Mouse (Mus musculus) T-helper 17 cell (primary cell): Measurements from ENCODE around the gene Bend3.

Source experiments
- in situ Hi-C, 2 experiments: fragments of 300-600 bp; cut with MboI, MseI; formaldehyde crosslinking; loops; 1 replicate in 1 of 2; 2 replicates in 1 of 2; pipeline ENCODE4 v1.15.1; 2025; ENCODE audit warnings: high pct_unique_total_duplicates in 2 of 2

The Bend3 gene

DNA sequence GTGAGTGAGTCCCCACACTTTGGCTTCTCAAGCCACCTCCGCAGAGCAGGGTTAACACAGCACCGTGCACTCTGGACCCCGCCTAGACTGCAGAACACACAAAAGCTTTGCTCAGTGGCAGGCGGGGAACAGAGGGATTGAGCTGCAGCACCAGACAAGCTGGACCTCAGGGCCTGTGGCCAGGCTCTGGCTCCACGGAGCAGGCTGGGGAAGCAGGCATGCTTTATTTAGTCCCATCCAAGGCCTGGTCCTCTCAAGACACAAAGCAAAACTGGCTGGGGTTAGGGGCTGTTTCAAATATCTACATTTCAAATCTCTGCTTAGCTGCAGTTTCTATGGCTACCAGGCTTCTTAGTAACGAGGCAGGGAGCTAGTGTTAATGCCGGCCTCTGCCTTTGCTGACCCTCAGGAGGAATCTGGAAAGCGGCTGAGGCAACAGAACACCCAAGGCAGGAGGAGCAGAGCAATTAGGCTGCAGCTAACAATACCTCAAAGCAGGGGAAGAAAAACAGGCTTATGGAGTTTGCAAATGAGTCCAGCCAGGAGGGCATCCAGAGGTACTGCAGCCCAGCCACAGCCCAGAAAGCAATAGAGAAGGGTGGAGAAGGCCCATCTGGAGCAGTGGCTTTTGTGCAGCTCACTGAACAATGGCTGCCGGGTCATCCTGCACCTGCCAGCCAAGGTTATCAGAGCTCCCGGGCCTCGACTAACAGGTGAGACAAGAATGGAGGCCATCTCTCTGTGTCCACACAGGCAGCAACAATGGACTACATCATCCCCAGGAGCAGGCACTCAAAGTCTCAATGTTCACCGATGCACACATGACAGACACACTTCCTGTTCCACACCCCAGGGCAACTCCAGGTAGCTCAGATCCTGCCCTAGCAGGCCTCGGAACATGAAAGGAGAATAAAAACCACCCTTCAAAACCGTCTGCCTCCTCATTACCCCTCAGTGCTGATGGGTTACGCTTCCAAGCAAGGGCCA, 48.9 kb downstream of the Bend3 start:
- in situ Hi-C loops, result no loop called here

DNA sequence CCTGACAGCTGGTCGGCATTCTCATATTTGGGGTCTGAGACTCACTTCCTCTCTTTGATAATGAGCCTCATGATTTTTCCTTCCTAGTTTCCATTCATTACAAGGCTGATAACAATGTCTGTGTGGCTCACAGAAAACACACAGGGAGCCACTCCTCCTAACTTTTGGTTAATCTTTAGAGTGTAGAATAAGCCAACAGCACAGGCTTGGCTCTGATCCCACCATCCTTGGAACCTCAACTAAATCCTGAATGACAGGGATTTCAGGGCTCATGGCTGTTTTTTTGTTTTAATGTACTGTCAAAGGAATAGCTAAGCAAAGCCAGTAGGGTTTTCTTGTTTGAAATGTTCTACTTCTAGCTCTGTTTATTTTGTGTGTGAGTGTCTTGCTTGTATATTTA, 55.8 kb downstream of the Bend3 start:
- in situ Hi-C loops, result loop anchor here (5.0 kb wide), 1 partner anchor 52 kb away; no protein-coding TSS in a partner anchor

GRCm38 (mm10) chr10:43537652-43538051, 59.0 kb downstream of the Bend3 start:
- in situ Hi-C loops, result no loop called here

DNA sequence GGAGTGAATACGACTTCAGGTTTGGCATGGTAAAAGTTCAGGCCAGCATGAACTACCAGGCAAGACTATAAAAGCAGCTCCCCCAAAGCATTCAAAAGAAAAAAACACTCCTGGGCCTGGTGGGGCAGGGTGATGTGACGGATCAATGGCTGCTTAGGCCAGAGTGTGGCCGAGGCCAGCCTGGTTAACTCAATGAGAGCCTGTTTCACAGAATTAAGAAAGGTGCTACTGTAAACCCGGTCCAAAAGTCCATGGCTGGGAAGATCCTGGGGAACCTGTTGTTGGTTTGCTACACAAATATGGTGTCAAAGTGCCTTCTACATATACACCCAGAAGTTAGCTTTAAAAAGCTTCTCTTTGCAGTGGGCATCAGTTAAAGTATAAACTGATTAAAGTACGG, 60.2 kb downstream of the Bend3 start:
- in situ Hi-C loops, result no loop called here

GRCm38 (mm10) chr10:43539746-43540310, 61.2 kb downstream of the Bend3 start:
- in situ Hi-C loops, result no loop called here

DNA sequence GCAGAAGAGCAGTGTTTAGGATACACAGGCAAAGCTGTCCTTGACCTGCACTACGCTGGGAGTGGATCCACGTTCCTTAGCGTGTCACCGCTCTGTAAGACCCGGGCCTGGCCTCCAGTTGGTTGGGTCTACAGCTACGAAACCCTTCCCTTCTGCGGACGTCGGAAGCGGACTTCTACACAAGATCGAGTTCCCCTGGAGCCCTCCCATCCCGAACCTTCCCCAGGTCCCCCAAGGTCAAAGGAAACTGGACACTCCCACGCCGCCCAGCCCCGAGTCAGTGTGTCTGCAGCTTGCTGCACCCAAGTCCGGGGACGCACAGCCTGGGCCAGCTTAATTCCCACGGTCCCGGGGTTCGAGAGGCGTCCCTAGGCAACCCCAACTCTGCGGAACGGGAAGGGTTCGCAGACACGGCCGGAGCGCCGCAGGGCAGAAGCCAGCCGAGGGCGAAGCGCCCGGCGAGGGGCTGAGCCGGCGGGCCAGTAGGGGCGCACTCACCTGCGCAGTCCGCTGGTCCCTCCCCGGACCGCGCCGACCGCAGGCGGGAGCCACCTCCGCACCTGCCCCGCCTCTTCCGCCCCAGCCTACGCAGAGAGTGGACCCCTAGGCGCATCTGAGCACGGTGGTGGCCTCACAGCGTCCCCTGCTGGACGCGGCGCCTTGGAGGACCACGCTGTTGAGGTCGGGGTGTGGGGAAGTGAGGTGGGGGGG, 62.0 kb downstream of the Bend3 start, which contains the start of gene 1700021F05Rik:
TSS of gene 1700021F05Rik (minus strand) at position 553 of the 711 bp plus-strand sequence.
- in situ Hi-C loops, result no loop called here

DNA sequence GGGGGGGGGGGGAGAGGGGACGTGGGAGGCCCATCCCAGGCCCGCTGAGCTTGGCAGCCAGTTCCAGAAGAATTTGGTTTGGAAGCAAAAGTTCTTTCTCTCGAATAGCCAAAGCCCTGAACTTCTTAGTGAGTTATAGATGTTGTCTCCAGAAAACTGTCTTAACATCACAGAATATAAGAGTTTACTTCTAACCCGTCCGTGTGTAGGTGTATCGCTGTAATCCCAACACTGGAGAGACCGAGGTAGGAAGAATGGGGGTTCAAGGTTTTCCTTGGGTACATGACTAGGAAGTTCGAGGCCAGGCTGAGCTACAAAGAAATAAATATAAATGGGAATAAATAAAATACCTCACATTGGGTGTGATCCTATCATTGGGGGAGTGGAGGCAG, 62.5 kb downstream of the Bend3 start:
- in situ Hi-C loops, result no loop called here

DNA sequence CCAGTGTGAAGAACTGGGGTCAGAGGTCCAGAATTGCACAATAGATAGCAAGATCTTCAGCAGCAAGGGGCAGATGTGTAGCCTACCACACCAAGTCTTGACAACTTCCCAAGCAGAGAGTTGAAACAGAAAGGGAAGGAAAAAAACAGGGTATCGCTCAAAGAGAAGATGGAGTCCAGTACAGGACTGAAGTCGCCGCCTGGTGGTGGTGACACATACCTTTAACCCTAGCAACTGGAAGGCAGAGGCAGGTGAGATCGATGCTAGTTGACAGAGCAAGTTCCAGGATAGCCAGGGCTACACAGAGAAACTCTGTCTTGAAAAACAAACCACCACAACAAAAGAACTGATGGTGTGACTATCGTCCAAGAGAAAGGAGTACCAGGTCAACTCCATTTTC, 70.8 kb downstream of the Bend3 start:
- in situ Hi-C loops, result no loop called here

DNA sequence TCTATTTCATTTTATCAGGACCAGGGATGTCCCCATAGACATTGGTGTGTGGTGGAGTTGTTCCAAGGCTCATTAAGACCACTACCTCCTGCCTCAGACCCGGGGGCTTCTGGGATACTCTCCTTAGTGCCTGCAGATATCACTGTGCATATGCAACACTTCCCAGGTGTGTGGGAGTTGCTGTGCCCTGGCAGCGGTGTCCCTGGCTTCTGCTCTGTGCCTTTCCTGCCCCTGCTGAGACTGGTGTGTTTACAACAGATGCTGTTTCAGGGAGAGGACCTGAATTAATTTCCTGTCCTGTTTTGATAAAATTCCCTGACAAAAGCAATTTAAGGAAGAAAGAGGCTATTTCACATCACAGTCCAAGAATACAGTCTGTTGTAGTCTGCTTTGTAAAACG, 72.3 kb downstream of the Bend3 start:
- in situ Hi-C loops, result no loop called here

- in situ Hi-C loops, result no loop called here
These were observed 72.8 kb downstream of the Bend3 start for GRCm38 (mm10) chr10:43551388-43551787.

DNA sequence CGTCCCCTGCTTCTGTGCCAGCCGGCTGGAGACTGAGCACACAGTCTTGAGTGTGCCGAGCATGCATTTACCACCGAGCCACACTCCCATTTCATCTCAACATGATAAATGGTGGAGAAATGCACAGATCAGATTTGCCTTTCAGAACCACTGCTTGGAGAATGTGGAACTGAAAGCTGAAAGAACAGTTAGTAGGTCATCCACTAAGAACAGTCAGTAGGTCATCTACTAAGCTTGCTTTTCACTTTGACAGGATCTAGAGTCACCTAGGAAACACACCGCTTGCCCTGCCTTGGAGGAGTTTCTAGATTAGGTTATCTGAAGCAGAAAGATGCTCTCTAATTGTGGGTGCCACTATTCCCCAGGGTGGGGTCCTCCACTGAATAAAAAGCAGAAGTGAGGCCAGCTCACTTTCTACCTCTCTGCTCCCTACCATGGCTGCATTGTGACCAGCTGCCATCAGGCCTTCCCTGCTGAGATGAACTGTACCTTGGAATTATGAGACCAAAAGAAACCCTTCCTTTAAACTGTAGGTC, 79.1 kb downstream of the Bend3 start:
- in situ Hi-C loops, result no loop called here

DNA sequence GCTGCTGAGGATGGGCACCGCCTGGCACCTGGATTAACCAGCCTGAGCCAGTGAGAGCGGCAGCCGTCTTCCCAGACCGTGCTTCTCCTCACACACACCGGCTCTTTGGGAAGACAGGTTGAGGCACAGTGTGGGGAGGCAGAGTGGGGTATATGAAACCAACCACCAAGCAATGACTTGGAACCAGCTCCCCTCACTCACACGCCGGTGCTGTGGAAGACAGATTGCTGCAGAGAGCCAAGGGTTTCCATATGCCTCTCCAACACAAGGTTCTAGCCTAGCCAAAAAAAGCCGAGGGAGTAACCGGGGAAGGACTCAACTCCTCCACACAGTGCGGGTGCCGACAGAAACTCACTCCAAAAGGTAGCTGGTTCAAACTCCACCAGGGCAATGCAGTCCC, 80.7 kb downstream of the Bend3 start:
- in situ Hi-C loops, result no loop called here

DNA sequence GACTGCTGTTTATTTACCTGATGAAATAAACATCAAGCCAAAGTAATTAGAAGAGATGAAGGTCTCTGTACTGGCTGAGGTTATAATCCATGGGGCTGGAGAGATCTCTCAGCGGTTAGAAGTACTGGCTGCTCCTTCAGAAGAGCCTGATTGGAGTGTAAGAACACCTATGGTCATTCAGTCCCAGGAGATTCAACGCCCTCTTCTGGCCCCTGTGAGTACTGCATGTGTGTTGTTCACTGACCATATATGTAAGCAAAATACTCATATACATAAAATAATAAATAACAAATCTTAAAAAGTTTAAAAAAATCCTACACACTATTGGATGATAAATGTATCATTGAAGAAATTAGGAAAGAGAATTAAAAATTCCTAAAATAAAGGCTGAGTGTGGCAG, 82.1 kb downstream of the Bend3 start:
- in situ Hi-C loops, result no loop called here

- in situ Hi-C loops, result no loop called here
These were observed 82.7 kb downstream of the Bend3 start for GRCm38 (mm10) chr10:43561311-43561710.
